Mouse (Mus musculus) heart, embryonic 11.5 days (tissue): Measurements from ENCODE around the gene Selenon. TPM values are rescaled to one million over a fixed set of nuclear protein-coding genes. Genes with fewer than 3 reads are reported as not detected.

Experiments
- ATAC-seq: fragments of 200-750 bp; cut with Nextera tagmentation; replicated peaks from 2 replicates; pipeline ENCODE4 v1.8.0; 2017; ENCODE audit warnings: moderate library complexity; ENCODE audit not compliant: insufficient number of reproducible peaks, low FRiP score, low TSS enrichment
- H3K27ac ChIP-seq: fragments of 300-500 bp; sonication (generic); 2 replicates; pipeline ENCODE4 v1.5.1; 2014; ENCODE audit warnings: mild to moderate bottlenecking, low read depth, low read length
- H3K27me3 ChIP-seq: fragments of 300-500 bp; sonication (generic); 2 replicates; pipeline ENCODE4 v1.6.1; 2014; ENCODE audit warnings: mild to moderate bottlenecking, low read length, mixed read lengths; ENCODE audit not compliant: control insufficient read depth, insufficient read depth
- H3K36me3 ChIP-seq: fragments of 300-500 bp; sonication (generic); 2 replicates; pipeline ENCODE4 v1.6.1; 2014; ENCODE audit warnings: mild to moderate bottlenecking, low read length, moderate library complexity, mixed read lengths; ENCODE audit not compliant: control insufficient read depth, insufficient read depth
- H3K4me1 ChIP-seq: fragments of 300-500 bp; sonication (generic); 2 replicates; pipeline ENCODE4 v1.6.1; 2014; ENCODE audit warnings: low read length; ENCODE audit not compliant: control insufficient read depth, insufficient read depth
- H3K4me2 ChIP-seq: fragments of 300-500 bp; sonication (generic); 2 replicates; pipeline ENCODE4 v1.6.1; 2014; ENCODE audit warnings: mild to moderate bottlenecking, moderate library complexity
- H3K4me3 ChIP-seq: fragments of 300-500 bp; sonication (generic); 2 replicates; pipeline ENCODE4 v1.5.1; 2014; ENCODE audit warnings: low read depth, low read length
- H3K9ac ChIP-seq: fragments of 300-500 bp; sonication (generic); 2 replicates; pipeline ENCODE4 v1.6.1; 2014; ENCODE audit warnings: mild to moderate bottlenecking, low read depth, low read length, moderate library complexity
- H3K9me3 ChIP-seq: fragments of 300-500 bp; sonication (generic); replicated peaks from 2 replicates; pipeline ENCODE4 v1.6.1; 2016; ENCODE audit warnings: low read length; ENCODE audit not compliant: control insufficient read depth
- WGBS: fragments of 180-500 bp; shearing (Covaris S2); extraction: QIAGEN DNeasy Blood & Tissue Kit; methylation state at CpG from one replicate; pipeline ENCODE4 v1.1.7; 2014; ENCODE audit not compliant: insufficient replicate concordance; 5-methylcytosine and 5-hydroxymethylcytosine counted together
- polyA plus RNA-seq: library from polyadenylated mRNA; unstranded; fragments of >200 nt; fragmentation: Nextera tagmentation; extraction: Ambion mirVana; gene quantifications from 2 replicates; pipeline ENCODE4 v1.2.1, GENCODE M21; 2014

Gene Selenon
- 22.4 and 25.3 TPM in 2 replicates for polyA plus RNA-seq

- no peaks in the 10 kb centered on the region for H3K27me3 ChIP-seq
- H3K27ac ChIP-seq = peak within 1 kb of the TSS; percentile 80
- H3K4me2 ChIP-seq = peak within 1 kb of the TSS; percentile 81
- H3K9me3 ChIP-seq = no peaks in the 10 kb centered on the region; the same call in 1 of the 2 replicates
- H3K9ac ChIP-seq = peak within 1 kb of the TSS; percentile 89
- H3K4me1 ChIP-seq = peaks cover 20% of the 10 kb centered on the region
- ATAC-seq = peak; percentile 64
- peaks cover 14% of the 10 kb centered on the region for H3K36me3 ChIP-seq
- peak within 1 kb of the TSS; percentile 72 for H3K4me3 ChIP-seq
- 1% methylated on average over 47 of the region's 67 CpGs for WGBS
Observed at GRCm38 (mm10) chr4:134551494-134552316, at the start of gene Selenon. TSS of gene Selenon (minus strand) at chr4:134552166.

GRCm38 (mm10) chr4:134601404-134601803 lies 49.4 kb upstream of the Selenon start:
- H3K27ac ChIP-seq = no peak overlapping the region
- H3K27me3 ChIP-seq = no peaks in the 10 kb centered on the region
- 24% methylated on average over 8 of the region's 8 CpGs for WGBS
- H3K9ac ChIP-seq = no peak overlapping the region
- no peaks in the 10 kb centered on the region for H3K9me3 ChIP-seq
- no peak for ATAC-seq
- H3K4me1 ChIP-seq = peaks cover 56% of the 10 kb centered on the region
- no peaks in the 10 kb centered on the region for H3K36me3 ChIP-seq
- H3K4me2 ChIP-seq = no peak overlapping the region
- no peak overlapping the region for H3K4me3 ChIP-seq

GRCm38 (mm10) chr4:134600777-134601176 lies 48.8 kb upstream of the Selenon start:
- Histone ChIP-seq H3K4me2 (no peak overlapping the region), H3K36me3 (no peaks in the 10 kb centered on the region), H3K9me3 (no peaks in the 10 kb centered on the region), H3K4me1 (peaks cover 50% of the 10 kb centered on the region), H3K4me3 (no peak overlapping the region), H3K9ac (no peak overlapping the region), H3K27me3 (no peaks in the 10 kb centered on the region), H3K27ac (no peak overlapping the region)
- no peak for ATAC-seq
- 70% methylated on average over 7 of the region's 7 CpGs for WGBS

GRCm38 (mm10) chr4:134600060-134600459 lies 48.1 kb upstream of the Selenon start:
- Histone ChIP-seq H3K27ac (no peak overlapping the region), H3K4me3 (no peak overlapping the region), H3K4me1 (peaks cover 48% of the 10 kb centered on the region), H3K27me3 (no peaks in the 10 kb centered on the region), H3K9me3 (no peaks in the 10 kb centered on the region), H3K9ac (no peak overlapping the region), H3K4me2 (no peak overlapping the region), H3K36me3 (no peaks in the 10 kb centered on the region)
- 91% methylated on average over 9 of the region's 9 CpGs for WGBS
- no peak for ATAC-seq

- H3K9ac ChIP-seq = no peak overlapping the region
- H3K4me3 ChIP-seq = no peak overlapping the region
- no peak overlapping the region for H3K4me2 ChIP-seq
- H3K27me3 ChIP-seq = no peaks in the 10 kb centered on the region
- no peak for ATAC-seq
- H3K9me3 ChIP-seq = no peaks in the 10 kb centered on the region
- no peaks in the 10 kb centered on the region for H3K36me3 ChIP-seq
- H3K27ac ChIP-seq = 0 out of 2 replicates have a peak overlapping the region, but pooled peaks have one; percentile 12
- peaks cover 28% of the 10 kb centered on the region for H3K4me1 ChIP-seq
- WGBS = 62% methylated on average over 10 of the region's 10 CpGs
Observed at GRCm38 (mm10) chr4:134596816-134597692, 45.1 kb upstream of the Selenon start.

- Histone ChIP-seq H3K9ac (no peak overlapping the region), H3K4me1 (peaks cover 13% of the 10 kb centered on the region)
Observed at GRCm38 (mm10) chr4:134594731-134595439, 42.9 kb upstream of the Selenon start.

GRCm38 (mm10) chr4:134592442-134592841 lies 40.5 kb upstream of the Selenon start:
- Histone ChIP-seq H3K9me3 (no peaks in the 10 kb centered on the region), H3K27me3 (no peaks in the 10 kb centered on the region), H3K4me3 (no peak overlapping the region), H3K27ac (no peak overlapping the region), H3K36me3 (0 out of 2 replicates have a peak, but pooled peaks cover 3% of the 10 kb centered on the region), H3K4me1 (peaks cover 15% of the 10 kb centered on the region), H3K4me2 (no peak overlapping the region), H3K9ac (no peak overlapping the region)
- 65% methylated on average over 4 of the region's 4 CpGs for WGBS
- ATAC-seq = no peak

More at GRCm38 (mm10) chr4:134594731-134595439, 42.9 kb upstream of the Selenon start:
- H3K27me3 ChIP-seq = no peaks in the 10 kb centered on the region
- no peaks in the 10 kb centered on the region for H3K36me3 ChIP-seq
- no peak overlapping the region for H3K4me2 ChIP-seq
- no peak overlapping the region for H3K4me3 ChIP-seq
- no peak overlapping the region for H3K27ac ChIP-seq
- ATAC-seq = no peak
- H3K9me3 ChIP-seq = no peaks in the 10 kb centered on the region
- WGBS = 84% methylated on average over 10 of the region's 10 CpGs

- Histone ChIP-seq H3K27me3 (no peaks in the 10 kb centered on the region), H3K4me1 (peaks cover 7% of the 10 kb centered on the region), H3K9me3 (no peaks in the 10 kb centered on the region), H3K27ac (no peak overlapping the region), H3K36me3 (0 out of 2 replicates have a peak, but pooled peaks cover 3% of the 10 kb centered on the region), H3K9ac (no peak overlapping the region), H3K4me3 (no peak overlapping the region), H3K4me2 (no peak overlapping the region)
- WGBS = 78% methylated on average over 11 of the region's 11 CpGs
- no peak for ATAC-seq
Observed at GRCm38 (mm10) chr4:134591506-134592061, 39.6 kb upstream of the Selenon start.
